Mouse (Mus musculus) ES-Bruce4 (cell line): ENCODE measurements at regions not wholly inside any gene's neighbourhood (a gene's known extent, or its start where the extent isn't known, plus 50 kb on each side); places are given as distances from the start of the nearest gene placed in this dataset.

Experiments
- CTCF ChIP-seq: IDR thresholded peaks from one replicate; pipeline ENCODE4 v1.8.1; 2011; ENCODE audit warnings: low read depth, low read length
- EP300 ChIP-seq: IDR thresholded peaks from 2 replicates; pipeline ENCODE4 v1.6.1; 2011; ENCODE audit warnings: low read depth, low read length; ENCODE audit not compliant: insufficient read depth

- TF ChIP-seq EP300 (no peak), CTCF (no peak)
Measured at GRCm38 (mm10) chr9:13049079-13049478, 196.6 kb downstream of the Jrkl start.
